Mouse (Mus musculus): ENCODE data around the gene Selenbp1. TPM values are rescaled to one million over a fixed set of nuclear protein-coding genes. Genes with fewer than 3 reads are reported as not detected.

The Selenbp1 gene
- total and polyA plus RNA-seq, 3 experiments, result 109 to 365 TPM; not detected in 1

DNA sequence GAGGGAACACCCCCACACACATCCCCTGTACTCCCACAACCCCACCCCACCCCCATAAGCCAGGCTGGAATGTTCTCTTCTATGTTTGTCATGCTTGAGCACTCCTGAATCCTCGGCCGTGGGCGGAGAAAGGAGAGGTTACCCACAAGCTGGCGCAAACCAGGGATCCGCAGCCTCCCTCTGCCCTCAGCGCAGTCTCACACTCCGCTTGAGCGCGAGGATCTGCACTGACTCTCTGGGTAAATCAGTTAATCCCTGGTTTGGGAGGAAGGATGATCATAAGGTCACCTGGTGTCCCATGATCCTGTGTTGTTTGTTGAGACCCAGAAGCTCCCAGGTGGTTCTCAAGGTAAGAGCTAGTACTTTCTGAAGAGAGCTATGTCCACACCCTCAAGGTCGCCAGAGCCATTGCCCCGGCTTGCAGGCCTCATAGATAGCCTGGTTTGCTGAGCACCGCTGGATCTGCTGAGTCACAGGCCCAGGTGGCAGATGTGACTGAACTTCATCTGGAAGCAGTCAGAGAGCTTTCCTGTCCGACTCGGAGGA, 15.0 kb upstream of the Selenbp1 start:
- no peak for TF ChIP-seq USF2 (IDR thresholded peaks at IDR 0.05; ENCODE audit: borderline replicate concordance in 1 of 2, insufficient read depth in 1 of 2, low read depth in 1 of 2, low read length in 2 of 2)
- TF ChIP-seq GABPA (IDR thresholded peaks at IDR 0.05; ENCODE audit: low read depth, low read length), result peak; percentile 43; the same call in 1 of the 2 replicates
- Histone ChIP-seq H3K27ac (ENCODE audit: control insufficient read depth, low read depth, low read length) (no peak overlapping the region), H3K9ac (ENCODE audit: control insufficient read depth, low read depth, low read length, poor library complexity, severe bottlenecking) (no peak overlapping the region), H3K79me2 (ENCODE audit: control insufficient read depth, insufficient read depth, low read length, poor library complexity) (no peaks in the 10 kb centered on the region), H3K4me3 (ENCODE audit: control insufficient read depth in 1 of 2, insufficient read depth in 1 of 2, low read depth in 2 of 2, low read length in 2 of 2) (no peak overlapping the region), H3K36me3 (ENCODE audit: control insufficient read depth in 1 of 2, insufficient read depth in 2 of 2, low read length in 2 of 2) (peaks cover 0 to 4% of the 10 kb centered on the region in 2 experiments; a peak in 1 of 4 replicates), H3K4me1 (ENCODE audit: control insufficient read depth in 1 of 2, insufficient read depth in 2 of 2, low read length in 2 of 2) (peaks cover 8 to 10% of the 10 kb centered on the region in 2 experiments), H3K27me3 (ENCODE audit: control insufficient read depth in 1 of 2, insufficient read depth in 2 of 2, low read length in 2 of 2) (no peaks in the 10 kb centered on the region), H3K9me3 (replicated peaks; ENCODE audit: insufficient read depth, low read length) (no peaks in the 10 kb centered on the region)
- no peak for DNase-seq (ENCODE audit: low read depth, low spot score)

DNA sequence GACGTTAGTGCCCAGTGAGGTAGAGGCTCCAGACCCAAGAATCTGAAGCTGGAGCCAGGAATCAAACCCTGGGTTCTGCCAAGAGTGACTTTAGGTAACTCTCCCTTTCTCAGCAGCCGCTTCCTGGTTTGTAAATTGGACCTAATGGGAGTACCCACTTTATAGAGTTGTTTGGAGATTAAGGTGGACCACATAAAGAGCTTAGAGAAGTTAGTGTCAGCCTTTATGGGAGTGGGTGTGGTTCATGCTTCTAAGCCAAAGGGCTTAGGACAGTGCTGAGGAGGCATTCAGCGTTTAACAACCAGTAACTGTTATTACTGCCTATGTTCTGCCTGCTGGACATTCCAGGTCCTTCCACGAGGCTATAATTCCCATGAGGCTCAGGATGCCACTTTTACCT, 14.0 kb upstream of the Selenbp1 start:
- no peak overlapping the region for H3K9ac ChIP-seq (ENCODE audit: control insufficient read depth, low read depth, low read length, poor library complexity, severe bottlenecking)
- no peak for DNase-seq (ENCODE audit: low read depth, low spot score)
- no peak overlapping the region for H3K27ac ChIP-seq (ENCODE audit: control insufficient read depth, low read depth, low read length)
- peaks cover 8 to 11% of the 10 kb centered on the region in 2 experiments for H3K4me1 ChIP-seq (ENCODE audit: control insufficient read depth in 1 of 2, insufficient read depth in 2 of 2, low read length in 2 of 2)
- no peaks in the 10 kb centered on the region for H3K79me2 ChIP-seq (ENCODE audit: control insufficient read depth, insufficient read depth, low read length, poor library complexity)
- TF ChIP-seq GABPA (IDR thresholded peaks at IDR 0.05; ENCODE audit: low read depth, low read length), result no peak
- TF ChIP-seq TAL1 (IDR thresholded peaks at IDR 0.05; ENCODE audit: low read length), result no peak
- no peak for TF ChIP-seq UBTF (IDR thresholded peaks at IDR 0.05; ENCODE audit: borderline replicate concordance, insufficient read depth, low read depth, low read length)
- no peak for TF ChIP-seq SMC3 (IDR thresholded peaks at IDR 0.05; ENCODE audit: low read depth, low read length)
- TF ChIP-seq ZNF384 (IDR thresholded peaks at IDR 0.05; ENCODE audit: low read depth, low read length), result no peak
- no peak for TF ChIP-seq JUND (IDR thresholded peaks at IDR 0.05; ENCODE audit: low read depth, low read length)
- TF ChIP-seq GATA1 (IDR thresholded peaks at IDR 0.05; ENCODE audit: low read depth, low read length), result no peak
- no peaks in the 10 kb centered on the region for H3K9me3 ChIP-seq (replicated peaks; ENCODE audit: insufficient read depth, low read length)
- H3K36me3 ChIP-seq (ENCODE audit: control insufficient read depth in 1 of 2, insufficient read depth in 2 of 2, low read length in 2 of 2), result peaks cover 0 to 5% of the 10 kb centered on the region in 2 experiments; a peak in 2 of 4 replicates
- no peak overlapping the region for H3K4me3 ChIP-seq (ENCODE audit: control insufficient read depth in 1 of 2, insufficient read depth in 1 of 2, low read depth in 2 of 2, low read length in 2 of 2)
- no peaks in the 10 kb centered on the region for H3K27me3 ChIP-seq (ENCODE audit: control insufficient read depth in 1 of 2, insufficient read depth in 2 of 2, low read length in 2 of 2)

DNA sequence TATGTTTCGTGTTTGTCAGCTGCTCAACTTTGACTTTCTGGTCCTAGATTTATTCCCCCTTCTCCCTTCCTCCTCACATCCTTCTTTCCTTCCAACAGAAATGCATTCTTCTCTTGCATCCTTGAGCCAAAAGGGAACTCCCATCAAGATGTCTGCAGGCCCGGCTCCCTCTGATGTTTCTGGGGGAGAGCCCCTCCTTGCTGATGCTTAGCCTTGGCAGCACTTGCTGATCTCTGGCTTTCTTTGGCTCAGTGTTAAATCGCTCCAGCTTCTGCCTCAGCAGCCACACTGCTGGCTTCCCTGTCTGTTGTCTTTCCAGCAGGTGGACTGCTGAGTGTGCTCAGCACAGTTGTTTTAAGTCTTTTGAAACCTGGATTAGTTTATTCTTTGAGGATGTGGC, 11.8 kb upstream of the Selenbp1 start:
- H3K4me3 ChIP-seq (ENCODE audit: control insufficient read depth in 1 of 2, insufficient read depth in 1 of 2, low read depth in 2 of 2, low read length in 2 of 2), result no peak overlapping the region
- peaks cover 18 to 30% of the 10 kb centered on the region in 2 experiments for H3K4me1 ChIP-seq (ENCODE audit: control insufficient read depth in 1 of 2, insufficient read depth in 2 of 2, low read length in 2 of 2)
- no peaks in the 10 kb centered on the region for H3K79me2 ChIP-seq (ENCODE audit: control insufficient read depth, insufficient read depth, low read length, poor library complexity)
- H3K9me3 ChIP-seq (replicated peaks; ENCODE audit: insufficient read depth, low read length), result no peaks in the 10 kb centered on the region
- no peak overlapping the region for H3K9ac ChIP-seq (ENCODE audit: control insufficient read depth, low read depth, low read length, poor library complexity, severe bottlenecking)
- no peaks in the 10 kb centered on the region for H3K27me3 ChIP-seq (ENCODE audit: control insufficient read depth in 1 of 2, insufficient read depth in 2 of 2, low read length in 2 of 2)
- no peak for DNase-seq (ENCODE audit: low read depth, low spot score)
- peaks cover 0 to 21% of the 10 kb centered on the region in 2 experiments; a peak in 2 of 4 replicates for H3K36me3 ChIP-seq (ENCODE audit: control insufficient read depth in 1 of 2, insufficient read depth in 2 of 2, low read length in 2 of 2)
- TF ChIP-seq CHD2 (IDR thresholded peaks at IDR 0.05; ENCODE audit: low read length) (no peak), NELFE (IDR thresholded peaks at IDR 0.05; ENCODE audit: low read depth, low read length) (no peak), ELF1 (IDR thresholded peaks at IDR 0.05; ENCODE audit: low read depth, low read length) (no peak), MEF2A (IDR thresholded peaks at IDR 0.05; ENCODE audit: extremely low read depth, insufficient replicate concordance, low read depth, low read length, poor library complexity, severe bottlenecking) (no peak)
- no peak overlapping the region for H3K27ac ChIP-seq (ENCODE audit: control insufficient read depth, low read depth, low read length)

Data from MEL (cell line).